Mouse (Mus musculus) liver, adult 2 months (tissue): ENCODE measurements at regions not wholly inside any gene's neighbourhood (a gene's known extent, or its start where the extent isn't known, plus 50 kb on each side); places are given as distances from the start of the nearest gene placed in this dataset.

Experiments
- CTCF ChIP-seq: fragments of 200-500 bp; IDR thresholded peaks from 2 replicates; pipeline ENCODE4 v1.5.1; 2011; ENCODE audit warnings: low read depth, low read length, control low read depth
- POLR2A ChIP-seq: fragments of 200-500 bp; IDR thresholded peaks from 2 replicates; pipeline ENCODE4 v1.6.1; 2011; ENCODE audit warnings: low read length, control low read depth; ENCODE audit not compliant: insufficient read depth; ENCODE audit errors: extremely low read depth

DNA sequence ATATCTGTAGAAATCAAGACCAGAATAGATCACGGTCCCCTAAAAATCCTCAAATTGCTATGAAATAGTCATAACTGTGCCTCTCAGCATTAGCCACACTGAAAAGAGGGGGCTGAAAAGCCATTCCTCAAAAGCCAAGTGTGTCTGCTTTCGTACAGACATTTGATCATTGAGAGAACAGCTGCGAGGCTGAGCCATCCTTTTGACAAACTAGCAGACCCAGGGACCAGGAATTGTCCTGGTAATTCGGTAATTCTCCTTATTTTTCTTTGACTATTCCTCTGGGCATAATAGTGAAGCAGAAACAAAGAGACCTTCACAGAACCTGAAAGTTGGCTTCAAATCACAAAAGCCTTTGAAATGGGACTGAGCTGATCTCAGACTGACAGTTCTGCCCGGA lies 206.8 kb downstream of the Rps12 start:
- no peak for TF ChIP-seq POLR2A
- no peak for TF ChIP-seq CTCF
